Comparison of ENCODE assay signal across 20 mouse cellular contexts in the genomic region with DNA sequence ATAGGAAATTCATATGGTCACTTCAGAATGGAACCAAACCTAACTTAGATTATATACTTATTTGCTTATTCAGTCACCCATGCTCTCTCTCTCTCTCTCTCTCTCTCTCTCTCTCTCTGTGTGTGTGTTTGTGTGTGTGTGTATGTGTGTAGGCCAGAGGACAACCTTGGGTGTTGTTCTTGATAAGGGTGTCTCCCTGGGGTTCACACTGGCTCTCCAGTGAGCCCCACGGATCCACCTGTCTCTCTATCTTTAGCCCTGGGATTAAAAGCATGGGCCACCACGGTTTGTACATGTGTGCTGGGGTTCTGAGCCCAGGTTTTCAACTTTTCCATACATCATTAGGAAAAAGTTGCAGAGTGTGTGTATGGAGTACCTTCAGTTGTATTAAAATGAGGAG. TPM values are rescaled to one million over a fixed set of nuclear protein-coding genes. Genes with fewer than 3 reads are reported as not detected.
DNase-seq lines count a peak whose midpoint lies in the region; ATAC-seq and TF ChIP-seq lines count a peak whose summit lies in the region.
"Had no signal": no experiment of that assay in that cellular context is flagged by ENCODE, and none has a peak within 500 bp of the region (broad histone marks: within the 10 kb centered on the region; RNA-seq: fewer than 3 reads in every experiment).

No protein-coding gene starts in this region.

- no peaks in the 10 kb centered on the region for H3K9me3 ChIP-seq in hindbrain, embryonic 14.5 days (ENCODE audit: control insufficient read depth, low read length)
- H3K9me3 ChIP-seq in hindbrain, embryonic 11.5 days (ENCODE audit: control insufficient read depth, low read length), result no peaks in the 10 kb centered on the region
- no peaks in the 10 kb centered on the region for H3K9me3 ChIP-seq in liver, postnatal 0 days (ENCODE audit: low read length)
- H3K9me3 ChIP-seq: forebrain, embryonic 12.5 days; intestine, embryonic 15.5 days; megakaryocyte, embryonic 14.5 days had no signal

- H3K9ac ChIP-seq in hindbrain, embryonic 14.5 days, result 0 out of 2 replicates have a peak overlapping the region, but pooled peaks have one; percentile 1
- H3K9ac ChIP-seq in hindbrain, embryonic 11.5 days (ENCODE audit: low read depth, low read length), result no peak overlapping the region
- 0 out of 2 replicates have a peak overlapping the region, but pooled peaks have one; percentile 13 for H3K9ac ChIP-seq in liver, postnatal 0 days (replicated peaks)
- H3K9ac ChIP-seq: forebrain, embryonic 12.5 days; intestine, embryonic 15.5 days had no signal

- H3K4me3 ChIP-seq in hindbrain, embryonic 14.5 days (replicated peaks; ENCODE audit: low read length), result no peak overlapping the region
- no peak overlapping the region for H3K4me3 ChIP-seq in hindbrain, embryonic 11.5 days (ENCODE audit: low read depth, low read length)
- H3K4me3 ChIP-seq in liver, postnatal 0 days (ENCODE audit: low read depth, low read length), result no peak overlapping the region
- H3K4me3 ChIP-seq: forebrain, embryonic 12.5 days; intestine, embryonic 15.5 days; left cerebral cortex, adult 2 months; megakaryocyte, embryonic 14.5 days had no signal

- no peaks in the 10 kb centered on the region for H3K27me3 ChIP-seq in hindbrain, embryonic 14.5 days (ENCODE audit: control insufficient read depth, insufficient read depth, low read length)
- H3K27me3 ChIP-seq in hindbrain, embryonic 11.5 days (ENCODE audit: control insufficient read depth, insufficient read depth, low read length), result no peaks in the 10 kb centered on the region
- H3K27me3 ChIP-seq in liver, postnatal 0 days (ENCODE audit: insufficient read depth, low read length), result no peaks in the 10 kb centered on the region
- H3K27me3 ChIP-seq: forebrain, embryonic 12.5 days; intestine, embryonic 15.5 days had no signal

- DNase-seq in hindbrain, embryonic 14.5 days (ENCODE audit: low spot score), result no peak
- no peak for DNase-seq in hindbrain, embryonic 11.5 days (ENCODE audit: low spot score)
- peak; percentile 60 for DNase-seq in liver
- no peak for DNase-seq in liver, postnatal 0 days
- DNase-seq in heart, postnatal 4 days, result no peak
- DNase-seq in urinary bladder, adult 2 months (ENCODE audit: low spot score), result no peak
- DNase-seq: adrenal gland, postnatal 36 days; cerebellum, adult 11-12 months; gastrocnemius, postnatal 25 days; kidney, adult 9 months; layer of hippocampus, adult 9-11 months; lung, adult 2 months; right cerebral cortex, postnatal 14 days; spleen, adult 18-20 months; thymus, postnatal 4 days had no signal

- no peak for TF ChIP-seq EP300 in liver, postnatal 0 days (IDR thresholded peaks at IDR 0.05; ENCODE audit: low read depth)

- no peaks in the 10 kb centered on the region for H3K36me3 ChIP-seq in hindbrain, embryonic 14.5 days (replicated peaks; ENCODE audit: control insufficient read depth, insufficient read depth)
- H3K36me3 ChIP-seq in hindbrain, embryonic 11.5 days (ENCODE audit: control insufficient read depth, insufficient read depth, low read length), result no peaks in the 10 kb centered on the region
- no peaks in the 10 kb centered on the region for H3K36me3 ChIP-seq in liver, postnatal 0 days (replicated peaks; ENCODE audit: insufficient read depth, low read length)
- H3K36me3 ChIP-seq: forebrain, embryonic 12.5 days; intestine, embryonic 15.5 days had no signal

- H3K4me1 ChIP-seq in hindbrain, embryonic 14.5 days (replicated peaks; ENCODE audit: control insufficient read depth, insufficient read depth, low read length), result peaks cover 17% of the 10 kb centered on the region
- H3K4me1 ChIP-seq in hindbrain, embryonic 11.5 days (replicated peaks; ENCODE audit: control insufficient read depth, insufficient read depth, low read length), result no peaks in the 10 kb centered on the region
- H3K4me1 ChIP-seq in liver, postnatal 0 days (ENCODE audit: insufficient read depth), result peaks cover 21% of the 10 kb centered on the region; the same call in 1 of the 2 replicates

- TF ChIP-seq CTCF in liver, postnatal 0 days (IDR thresholded peaks at IDR 0.05; ENCODE audit: low read depth), result no peak

- WGBS in hindbrain, embryonic 14.5 days, result 83% methylated on average over 2 of the region's 2 CpGs
- WGBS in hindbrain, embryonic 11.5 days, result 81% methylated on average over 2 of the region's 2 CpGs
- WGBS in liver, postnatal 0 days (ENCODE audit: insufficient replicate concordance), result 59% methylated on average over 2 of the region's 2 CpGs

- peak overlapping the region; percentile 82 for H3K27ac ChIP-seq in hindbrain, embryonic 14.5 days
- H3K27ac ChIP-seq in hindbrain, embryonic 11.5 days (ENCODE audit: low read depth, low read length), result no peak overlapping the region
- peak overlapping the region; percentile 19; the same call in 1 of the 2 replicates for H3K27ac ChIP-seq in liver, postnatal 0 days (ENCODE audit: low read depth)
- H3K27ac ChIP-seq: intestine, embryonic 15.5 days; left cerebral cortex, adult 2 months had no signal

- peak overlapping the region; percentile 25; the same call in 1 of the 2 replicates for H3K4me2 ChIP-seq in hindbrain, embryonic 14.5 days (replicated peaks)
- no peak overlapping the region for H3K4me2 ChIP-seq in hindbrain, embryonic 11.5 days (replicated peaks; ENCODE audit: low read depth, low read length)
- H3K4me2 ChIP-seq in liver, postnatal 0 days (ENCODE audit: low read depth, low read length), result no peak overlapping the region

- no peak for ATAC-seq in hindbrain, embryonic 14.5 days (ENCODE audit: low FRiP score)
- ATAC-seq in hindbrain, embryonic 11.5 days (ENCODE audit: low FRiP score), result no peak
- ATAC-seq in erythroid progenitor cell, adult 5-6 weeks (replicated peaks; ENCODE audit: low FRiP score, poor library complexity, severe bottlenecking), result peak; percentile 38
- peak; percentile 38; the same call in 1 of the 2 replicates for ATAC-seq in liver, postnatal 0 days
- ATAC-seq: intestine, embryonic 15.5 days had no signal

RNA-seq across cellular contexts. Expression of a gene that starts 41.9 kb away (rescaled TPM):
- 938 and 954 TPM in 2 replicates for polyA plus RNA-seq in hindbrain, embryonic 14.5 days (2014; fragmentation: Nextera tagmentation; extraction: Ambion mirVana)
- 783 and 816 TPM in 2 replicates for polyA plus RNA-seq in hindbrain, embryonic 11.5 days (2014; fragmentation: Nextera tagmentation; extraction: Ambion mirVana)
- 6,032 and 6,430 TPM in 2 replicates for total RNA-seq in erythroid progenitor cell, adult 5-6 weeks (2015; ENCODE audit: low replicate concordance)
- 6,106 and 7,183 TPM in 2 replicates for total RNA-seq in erythroid progenitor cell, adult 5-6 weeks (2017; ENCODE audit: low replicate concordance)
- polyA plus RNA-seq in liver, postnatal 0 days (2015; fragmentation: Nextera tagmentation; extraction: Ambion mirVana), result 449 and 461 TPM in 2 replicates
- 10 to 100 TPM; 14.6 to 22.6 TPM for total RNA-seq in heart, postnatal 4 days (2021)
- polyA plus RNA-seq in urinary bladder, adult 2 months (2012; rRNA removed), result 112 and 114 TPM in 2 replicates

Comparison
In these comparisons a context has a peak if more than half of its experiments do, and no peak if none do; other contexts are left out.
1. ATAC-seq: peak in erythroid progenitor cell, adult 5-6 weeks (single experiment) and liver, postnatal 0 days (single experiment); none in hindbrain, embryonic 14.5 days (single experiment) and hindbrain, embryonic 11.5 days (single experiment).